Mouse (Mus musculus): ENCODE measurements around the gene Fkbp6. TPM values are rescaled to one million over a fixed set of nuclear protein-coding genes. Genes with fewer than 3 reads are reported as not detected.

Gene Fkbp6
- polyA plus RNA-seq, 1 experiment from 2014 or later, result 0.22 TPM

DNA sequence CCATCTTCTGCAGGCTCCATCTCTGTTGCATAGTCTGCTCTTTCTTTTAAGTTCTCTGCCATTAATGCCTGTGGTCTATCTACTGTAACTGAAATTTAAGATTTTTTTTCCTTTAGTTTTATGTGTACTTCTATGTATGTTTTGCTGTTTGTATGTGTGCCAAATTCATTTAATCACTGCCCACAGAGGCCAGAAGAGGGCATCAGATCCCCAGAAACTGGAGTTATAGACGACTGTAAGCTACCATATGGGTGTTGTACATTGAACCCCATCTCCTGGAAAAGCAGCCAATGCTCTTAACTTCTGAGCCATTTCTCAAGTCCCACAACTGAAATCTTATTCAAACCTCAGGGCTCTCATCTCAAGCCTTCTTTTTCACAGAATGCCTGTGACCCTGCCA lies 3.4 kb downstream of the Fkbp6 start:
- Histone ChIP-seq H3K36me3 (replicated peaks) (no peaks in the 10 kb centered on the region; the same call in 1 of the 2 replicates), H3K27me3 (ENCODE audit: poor library complexity, severe bottlenecking) (no peaks in the 10 kb centered on the region), H3K4me1 (no peaks in the 10 kb centered on the region), H3K4me3 (no peak overlapping the region), H3K27ac (no peak overlapping the region), H3K9me3 (peaks cover 6% of the 10 kb centered on the region)
- WGBS, result 19% methylated on average over 1 of the region's 1 CpGs
- no peak for DNase-seq (ENCODE audit: extremely low spot score, low spot score)

GRCm38 (mm10) chr5:135345989-135346388 lies 3.9 kb downstream of the Fkbp6 start:
- no peak for DNase-seq (ENCODE audit: extremely low spot score, low spot score)
- no peaks in the 10 kb centered on the region for H3K4me1 ChIP-seq
- H3K9me3 ChIP-seq, result peaks cover 6% of the 10 kb centered on the region
- WGBS, result 76% methylated on average over 7 of the region's 7 CpGs
- no peaks in the 10 kb centered on the region for H3K27me3 ChIP-seq (ENCODE audit: poor library complexity, severe bottlenecking)
- H3K4me3 ChIP-seq, result no peak overlapping the region
- H3K27ac ChIP-seq, result no peak overlapping the region
- no peaks in the 10 kb centered on the region; the same call in 1 of the 2 replicates for H3K36me3 ChIP-seq (replicated peaks)

GRCm38 (mm10) chr5:135337575-135337974 lies 12.3 kb downstream of the Fkbp6 start:
- H3K36me3 ChIP-seq (replicated peaks), result no peaks in the 10 kb centered on the region
- H3K9me3 ChIP-seq, result no peaks in the 10 kb centered on the region
- no peaks in the 10 kb centered on the region for H3K4me1 ChIP-seq
- no peak overlapping the region for H3K27ac ChIP-seq
- 76% methylated on average over 3 of the region's 3 CpGs for WGBS
- no peak overlapping the region for H3K4me3 ChIP-seq
- DNase-seq (ENCODE audit: extremely low spot score, low spot score), result no peak
- H3K27me3 ChIP-seq (ENCODE audit: poor library complexity, severe bottlenecking), result no peaks in the 10 kb centered on the region

GRCm38 (mm10) chr5:135331161-135331560 lies 18.7 kb downstream of the Fkbp6 start:
- H3K36me3 ChIP-seq (replicated peaks), result no peaks in the 10 kb centered on the region
- no peaks in the 10 kb centered on the region for H3K27me3 ChIP-seq (ENCODE audit: poor library complexity, severe bottlenecking)
- no peak overlapping the region for H3K27ac ChIP-seq
- 92% methylated on average over 6 of the region's 6 CpGs for WGBS
- no peaks in the 10 kb centered on the region for H3K9me3 ChIP-seq
- no peak overlapping the region for H3K4me3 ChIP-seq
- peaks cover 7% of the 10 kb centered on the region for H3K4me1 ChIP-seq
- DNase-seq (ENCODE audit: extremely low spot score, low spot score), result peak; percentile 7

GRCm38 (mm10) chr5:135330201-135330600 lies 19.6 kb downstream of the Fkbp6 start:
- Histone ChIP-seq H3K4me3 (no peak overlapping the region), H3K27ac (no peak overlapping the region), H3K36me3 (replicated peaks) (no peaks in the 10 kb centered on the region), H3K4me1 (peaks cover 13% of the 10 kb centered on the region), H3K27me3 (ENCODE audit: poor library complexity, severe bottlenecking) (no peaks in the 10 kb centered on the region), H3K9me3 (no peaks in the 10 kb centered on the region)
- 89% methylated on average over 5 of the region's 5 CpGs for WGBS
- no peak for DNase-seq (ENCODE audit: extremely low spot score, low spot score)

DNA sequence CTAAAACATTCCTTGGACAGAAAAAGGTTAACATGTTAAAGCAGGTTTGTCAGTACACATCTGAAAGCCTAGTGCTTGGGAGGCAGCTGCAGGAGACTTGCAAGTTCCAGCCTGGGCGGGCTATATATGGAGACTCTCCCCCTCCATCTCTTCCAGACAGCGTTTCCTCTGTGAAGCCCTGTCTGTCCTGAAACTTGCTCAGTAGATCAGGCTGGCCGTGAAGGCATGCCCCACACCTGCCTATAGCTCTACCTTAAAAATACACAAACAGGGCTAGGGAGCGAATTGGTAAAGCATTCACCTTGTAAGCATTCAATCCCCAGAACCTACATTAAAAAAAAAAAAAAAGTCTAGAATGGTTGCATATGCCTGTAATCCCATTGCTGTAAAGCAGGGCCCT lies 20.4 kb downstream of the Fkbp6 start:
- H3K4me1 ChIP-seq, result peaks cover 13% of the 10 kb centered on the region
- H3K4me3 ChIP-seq, result no peak overlapping the region
- H3K36me3 ChIP-seq (replicated peaks), result no peaks in the 10 kb centered on the region
- no peak for DNase-seq (ENCODE audit: extremely low spot score, low spot score)
- no peaks in the 10 kb centered on the region for H3K9me3 ChIP-seq
- 85% methylated on average over 4 of the region's 4 CpGs for WGBS
- H3K27ac ChIP-seq, result no peak overlapping the region
- no peaks in the 10 kb centered on the region for H3K27me3 ChIP-seq (ENCODE audit: poor library complexity, severe bottlenecking)

DNA sequence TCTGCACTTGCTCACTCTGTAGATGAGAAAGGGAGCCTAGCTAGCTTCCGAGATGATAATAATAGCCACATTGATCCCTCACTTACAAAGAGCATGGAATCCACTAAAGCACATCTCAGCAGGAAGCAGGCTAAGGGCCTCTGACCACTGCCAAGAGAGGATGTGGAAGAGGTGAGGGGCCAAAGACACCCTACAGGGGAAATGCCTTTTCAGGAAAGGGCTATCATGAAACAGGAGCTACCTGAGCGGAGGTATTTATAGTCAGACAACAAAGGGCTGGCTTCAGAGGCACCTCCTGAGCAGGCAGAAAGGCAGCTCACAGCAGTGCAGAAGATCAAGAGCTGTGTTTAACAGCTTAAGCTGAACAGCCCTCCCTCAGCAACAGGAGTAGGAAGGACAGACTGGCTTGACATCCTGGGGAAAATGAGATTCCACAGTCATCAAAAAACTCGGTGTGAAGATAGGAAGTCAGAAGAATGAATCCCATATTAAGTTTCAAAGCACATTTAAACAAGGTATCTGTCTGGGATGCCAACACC lies 23.7 kb downstream of the Fkbp6 start:
- Histone ChIP-seq H3K27ac (no peak overlapping the region), H3K4me3 (no peak overlapping the region), H3K36me3 (replicated peaks) (no peaks in the 10 kb centered on the region), H3K27me3 (ENCODE audit: poor library complexity, severe bottlenecking) (no peaks in the 10 kb centered on the region), H3K4me1 (peaks cover 13% of the 10 kb centered on the region), H3K9me3 (no peaks in the 10 kb centered on the region)
- DNase-seq (ENCODE audit: extremely low spot score, low spot score), result no peak
- 9% methylated on average over 3 of the region's 3 CpGs for WGBS

- H3K4me3 ChIP-seq, result no peak overlapping the region
- 88% methylated on average over 1 of the region's 1 CpGs for WGBS
Observed at GRCm38 (mm10) chr5:135322197-135322596, 27.6 kb downstream of the Fkbp6 start.

GRCm38 (mm10) chr5:135319856-135320255 lies 30.0 kb downstream of the Fkbp6 start:
- Histone ChIP-seq H3K4me1 (no peaks in the 10 kb centered on the region), H3K27ac (no peak overlapping the region), H3K9me3 (no peaks in the 10 kb centered on the region), H3K4me3 (no peak overlapping the region), H3K36me3 (replicated peaks) (no peaks in the 10 kb centered on the region), H3K27me3 (ENCODE audit: poor library complexity, severe bottlenecking) (no peaks in the 10 kb centered on the region)
- no peak for DNase-seq (ENCODE audit: extremely low spot score, low spot score)
- WGBS, result 60% methylated on average over 2 of the region's 2 CpGs

More at GRCm38 (mm10) chr5:135322197-135322596, 27.6 kb downstream of the Fkbp6 start:
- H3K4me1 ChIP-seq, result peaks cover 13% of the 10 kb centered on the region
- H3K36me3 ChIP-seq (replicated peaks), result no peaks in the 10 kb centered on the region
- H3K27me3 ChIP-seq (ENCODE audit: poor library complexity, severe bottlenecking), result no peaks in the 10 kb centered on the region
- no peak for DNase-seq (ENCODE audit: extremely low spot score, low spot score)
- no peaks in the 10 kb centered on the region for H3K9me3 ChIP-seq
- no peak overlapping the region for H3K27ac ChIP-seq

GRCm38 (mm10) chr5:135316177-135316576 lies 33.7 kb downstream of the Fkbp6 start:
- Histone ChIP-seq H3K4me1 (no peaks in the 10 kb centered on the region), H3K9me3 (no peaks in the 10 kb centered on the region), H3K4me3 (no peak overlapping the region), H3K36me3 (replicated peaks) (no peaks in the 10 kb centered on the region), H3K27me3 (ENCODE audit: poor library complexity, severe bottlenecking) (no peaks in the 10 kb centered on the region), H3K27ac (no peak overlapping the region)
- no peak for DNase-seq (ENCODE audit: extremely low spot score, low spot score)
- 93% methylated on average over 3 of the region's 3 CpGs for WGBS

- WGBS, result 55% methylated on average over 10 of the region's 10 CpGs
- Histone ChIP-seq H3K36me3 (replicated peaks) (no peaks in the 10 kb centered on the region), H3K27ac (no peak overlapping the region), H3K4me1 (no peaks in the 10 kb centered on the region), H3K9me3 (no peaks in the 10 kb centered on the region), H3K4me3 (no peak overlapping the region), H3K27me3 (ENCODE audit: poor library complexity, severe bottlenecking) (no peaks in the 10 kb centered on the region)
- DNase-seq (ENCODE audit: extremely low spot score, low spot score), result no peak
Observed at GRCm38 (mm10) chr5:135306321-135306965, 43.4 kb downstream of the Fkbp6 start.

DNA sequence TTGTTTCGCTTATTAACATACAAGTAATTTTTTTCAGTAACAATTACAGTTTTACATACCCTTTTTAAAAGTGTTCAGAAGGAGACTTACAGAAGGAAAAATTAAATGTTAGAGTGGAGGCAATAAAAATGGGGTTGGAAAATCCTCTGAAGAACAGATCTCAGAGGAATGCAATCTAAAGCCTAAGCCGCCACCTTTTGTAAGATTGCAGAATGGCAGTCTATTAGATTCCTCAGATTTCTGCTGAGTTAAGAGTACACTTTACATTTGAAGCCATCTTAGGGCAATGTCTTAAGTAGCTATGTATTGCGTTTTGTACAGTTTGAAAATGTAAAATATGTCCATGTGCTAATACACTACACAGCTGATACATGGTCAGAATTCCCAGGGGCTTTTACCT lies 47.4 kb downstream of the Fkbp6 start:
- no peak for DNase-seq (ENCODE audit: extremely low spot score, low spot score)
- Histone ChIP-seq H3K36me3 (replicated peaks) (no peaks in the 10 kb centered on the region), H3K27me3 (ENCODE audit: poor library complexity, severe bottlenecking) (no peaks in the 10 kb centered on the region), H3K4me1 (no peaks in the 10 kb centered on the region), H3K4me3 (no peak overlapping the region), H3K9me3 (no peaks in the 10 kb centered on the region), H3K27ac (no peak overlapping the region)
- WGBS, result 81% methylated on average over 3 of the region's 3 CpGs

DNA sequence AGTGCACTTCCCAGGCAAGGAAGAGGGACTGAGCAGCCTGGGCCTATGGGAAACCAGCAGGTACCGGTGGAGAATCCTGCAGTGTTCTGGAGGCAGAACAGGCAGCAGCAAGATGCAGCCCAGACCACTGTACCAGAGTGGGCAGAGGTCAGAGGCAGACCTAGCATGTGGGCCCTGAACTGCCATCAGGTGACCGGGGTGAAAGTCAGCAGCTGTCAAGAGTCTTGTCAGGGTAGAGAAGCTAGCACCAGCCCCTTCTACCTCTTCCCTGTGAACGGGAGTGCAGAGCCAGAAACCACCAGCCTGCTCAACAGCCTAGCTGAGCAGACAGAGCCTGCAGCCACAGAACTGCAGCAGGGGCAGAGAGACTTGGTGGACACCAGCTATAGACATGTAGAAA lies 47.9 kb downstream of the Fkbp6 start:
- H3K4me1 ChIP-seq, result no peaks in the 10 kb centered on the region
- no peaks in the 10 kb centered on the region for H3K36me3 ChIP-seq (replicated peaks)
- no peaks in the 10 kb centered on the region for H3K9me3 ChIP-seq
- DNase-seq (ENCODE audit: extremely low spot score, low spot score), result no peak
- no peaks in the 10 kb centered on the region for H3K27me3 ChIP-seq (ENCODE audit: poor library complexity, severe bottlenecking)
- no peak overlapping the region for H3K4me3 ChIP-seq
- WGBS, result 51% methylated on average over 3 of the region's 3 CpGs
- H3K27ac ChIP-seq, result 0 out of 2 replicates have a peak overlapping the region, but pooled peaks have one; percentile 15
